13 mouse cellular contexts compared by ENCODE assay signal in the genomic region with DNA sequence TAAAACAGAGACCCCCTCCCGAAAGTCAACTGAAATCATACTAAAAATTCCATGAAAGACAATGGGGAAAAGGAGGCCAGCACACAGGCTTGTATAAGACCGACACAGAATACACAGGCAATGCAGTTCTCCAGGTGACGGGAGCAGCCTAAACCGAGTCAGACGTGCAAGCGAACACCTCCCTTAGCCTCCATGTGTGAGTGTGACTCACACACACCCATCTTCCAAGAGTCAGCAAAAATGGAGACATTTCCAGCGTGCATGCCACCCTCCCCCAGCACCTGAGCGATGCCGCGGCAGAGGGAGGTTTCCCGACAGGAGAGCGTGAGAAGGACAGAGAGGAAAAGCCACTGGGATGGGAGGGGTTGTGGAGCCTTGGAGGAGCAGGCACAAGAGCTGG.
"Had no signal": no experiment of that assay in that cellular context is flagged by ENCODE, and none has a peak within 500 bp of the region (broad histone marks: within the 10 kb centered on the region; RNA-seq: fewer than 3 reads in every experiment).

No protein-coding gene starts in this region.

- H3K36me3 ChIP-seq: liver, embryonic 13.5 days; lung, embryonic 15.5 days; neural tube, embryonic 12.5 days had no signal

- H3K27ac ChIP-seq: left cerebral cortex, adult 2 months; liver, embryonic 13.5 days; lung, embryonic 15.5 days; macrophage; neural tube, embryonic 12.5 days had no signal

- H3K4me1 ChIP-seq: liver, embryonic 13.5 days; lung, embryonic 15.5 days had no signal

- H3K4me3 ChIP-seq: left cerebral cortex, adult 2 months; liver, embryonic 13.5 days; lung, embryonic 15.5 days; neural tube, embryonic 12.5 days had no signal

- H3K4me2 ChIP-seq: liver, embryonic 13.5 days; lung, embryonic 15.5 days; neural tube, embryonic 12.5 days had no signal

- H3K27me3 ChIP-seq: liver, embryonic 13.5 days; lung, embryonic 15.5 days; neural tube, embryonic 12.5 days had no signal

- H3K9me3 ChIP-seq: liver, embryonic 13.5 days; lung, embryonic 15.5 days; neural tube, embryonic 12.5 days had no signal

- H3K9ac ChIP-seq: liver, embryonic 13.5 days; liver, postnatal 0 days; lung, embryonic 15.5 days; neural tube, embryonic 12.5 days had no signal

- ATAC-seq: intestine, postnatal 0 days; liver, postnatal 0 days had no signal

- DNase-seq: kidney, adult 8-10 months; kidney, postnatal 25 days; liver; liver, embryonic 13.5 days; liver, postnatal 0 days; lung, postnatal 14 days; thymus, adult 18-20 months; thymus, postnatal 14 days had no signal
